12 mouse cellular contexts compared by ENCODE assay signal in the genomic region with DNA sequence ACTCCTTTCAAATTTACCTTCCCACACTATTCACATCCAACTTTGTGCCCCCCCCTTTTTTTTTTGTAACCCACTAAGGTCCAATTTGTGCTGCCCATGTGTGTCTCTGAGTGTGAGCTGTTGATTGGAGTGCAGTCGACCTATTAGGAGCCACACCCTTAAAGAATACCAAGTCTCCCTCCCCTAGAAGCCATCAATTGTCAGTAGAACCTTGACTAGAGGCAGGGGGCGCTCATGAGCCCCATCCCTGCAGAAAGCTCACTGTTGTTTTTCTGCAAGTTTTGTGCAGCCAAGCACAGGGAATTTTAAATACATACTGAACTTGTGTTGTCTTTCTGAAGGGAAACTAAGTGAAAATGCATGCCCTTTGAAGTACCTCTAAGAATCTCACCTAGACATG. TPM values are rescaled to one million over a fixed set of nuclear protein-coding genes. Genes with fewer than 3 reads are reported as not detected.
A peak's percentile ranks its signal among the peaks of the same experiment; 100 is the strongest.
DNase-seq lines count a peak whose midpoint lies in the region; ATAC-seq and TF ChIP-seq lines count a peak whose summit lies in the region.
"Had no signal": no experiment of that assay in that cellular context is flagged by ENCODE, and none has a peak within 500 bp of the region (broad histone marks: within the 10 kb centered on the region; RNA-seq: fewer than 3 reads in every experiment).

No protein-coding gene starts in this region.

- DNase-seq in hindbrain, embryonic 11.5 days (ENCODE audit: low spot score): peak; percentile 14
- DNase-seq in hindbrain, embryonic 10.5 days (ENCODE audit: low spot score): no peak
- DNase-seq in testis, postnatal 10 days (ENCODE audit: low spot score): peak; percentile 49
- DNase-seq in testis, postnatal 14 days (ENCODE audit: low spot score): no peak
- peak; percentile 26 for DNase-seq in c-Kit-positive CD71-positive TER-119-positive erythroid progenitor cells, embryonic 14.5 days (ENCODE audit: low spot score)
- DNase-seq in stomach, postnatal 0 days (ENCODE audit: low spot score): no peak
- DNase-seq in MN1 (ENCODE audit: low spot score): no peak
- no peak for DNase-seq in adrenal gland, postnatal 14 days

- no peak for ATAC-seq in hindbrain, embryonic 11.5 days (ENCODE audit: low FRiP score)
- ATAC-seq in stomach, postnatal 0 days (ENCODE audit: low FRiP score, low TSS enrichment): no peak

- 18% methylated on average over 2 of the region's 2 CpGs for WGBS in hindbrain, embryonic 11.5 days
- WGBS in hindbrain, embryonic 10.5 days: 14% methylated on average over 2 of the region's 2 CpGs
- WGBS in stomach, postnatal 0 days: 14% methylated on average over 2 of the region's 2 CpGs

- no peak overlapping the region for H3K4me2 ChIP-seq in hindbrain, embryonic 11.5 days (replicated peaks; ENCODE audit: low read depth, low read length)
- no peak overlapping the region for H3K4me2 ChIP-seq in stomach, postnatal 0 days (replicated peaks; ENCODE audit: low read depth)
- H3K4me2 ChIP-seq: heart, embryonic 11.5 days; limb, embryonic 13.5 days had no signal

- H3K36me3 ChIP-seq in hindbrain, embryonic 11.5 days (ENCODE audit: control insufficient read depth, insufficient read depth, low read length): no peaks in the 10 kb centered on the region
- no peaks in the 10 kb centered on the region for H3K36me3 ChIP-seq in hindbrain, embryonic 10.5 days
- no peaks in the 10 kb centered on the region for H3K36me3 ChIP-seq in stomach, postnatal 0 days (ENCODE audit: control insufficient read depth, insufficient read depth, low read length)
- H3K36me3 ChIP-seq: limb, embryonic 13.5 days had no signal

- H3K27ac ChIP-seq in hindbrain, embryonic 11.5 days (ENCODE audit: low read depth, low read length): no peak overlapping the region
- H3K27ac ChIP-seq in hindbrain, embryonic 10.5 days: no peak overlapping the region
- no peak overlapping the region for H3K27ac ChIP-seq in stomach, postnatal 0 days (replicated peaks)
- H3K27ac ChIP-seq: limb, embryonic 13.5 days had no signal

- no peaks in the 10 kb centered on the region for H3K27me3 ChIP-seq in hindbrain, embryonic 11.5 days (ENCODE audit: control insufficient read depth, insufficient read depth, low read length)
- no peaks in the 10 kb centered on the region for H3K27me3 ChIP-seq in hindbrain, embryonic 10.5 days (ENCODE audit: insufficient read depth, poor library complexity, severe bottlenecking)
- no peaks in the 10 kb centered on the region for H3K27me3 ChIP-seq in stomach, postnatal 0 days (ENCODE audit: control insufficient read depth, insufficient read depth, low read length)
- H3K27me3 ChIP-seq: limb, embryonic 13.5 days had no signal

- no peaks in the 10 kb centered on the region for H3K9me3 ChIP-seq in hindbrain, embryonic 11.5 days (ENCODE audit: control insufficient read depth, low read length)
- no peaks in the 10 kb centered on the region for H3K9me3 ChIP-seq in hindbrain, embryonic 10.5 days
- H3K9me3 ChIP-seq in stomach, postnatal 0 days (ENCODE audit: control insufficient read depth, low read length): no peaks in the 10 kb centered on the region
- H3K9me3 ChIP-seq: limb, embryonic 13.5 days had no signal

- no peak for TF ChIP-seq EP300 in stomach, postnatal 0 days (optimal IDR thresholded peaks at IDR 0.05)

- TF ChIP-seq CTCF in stomach, postnatal 0 days (IDR thresholded peaks at IDR 0.05; ENCODE audit: low read depth): peak; percentile 59

- no peak overlapping the region for H3K4me3 ChIP-seq in hindbrain, embryonic 11.5 days (ENCODE audit: low read depth, low read length)
- H3K4me3 ChIP-seq in hindbrain, embryonic 10.5 days: no peak overlapping the region
- H3K4me3 ChIP-seq in stomach, postnatal 0 days (ENCODE audit: low read depth, low read length): no peak overlapping the region
- H3K4me3 ChIP-seq: limb, embryonic 13.5 days had no signal

- no peaks in the 10 kb centered on the region for H3K4me1 ChIP-seq in hindbrain, embryonic 11.5 days (replicated peaks; ENCODE audit: control insufficient read depth, insufficient read depth, low read length)
- no peaks in the 10 kb centered on the region; the same call in 1 of the 2 replicates for H3K4me1 ChIP-seq in hindbrain, embryonic 10.5 days (replicated peaks)
- no peaks in the 10 kb centered on the region for H3K4me1 ChIP-seq in stomach, postnatal 0 days (replicated peaks; ENCODE audit: control insufficient read depth, insufficient read depth)

- H3K9ac ChIP-seq in hindbrain, embryonic 11.5 days (ENCODE audit: low read depth, low read length): no peak overlapping the region
- no peak overlapping the region for H3K9ac ChIP-seq in stomach, postnatal 0 days (ENCODE audit: low read length)
- H3K9ac ChIP-seq: limb, embryonic 13.5 days had no signal

RNA-seq across cellular contexts. Expression of gene Plac1, which starts 1.9 kb away (rescaled TPM):
- polyA plus RNA-seq in hindbrain, embryonic 11.5 days (2014; fragmentation: Nextera tagmentation; extraction: Ambion mirVana): 1.4 and 2.6 TPM in 2 replicates
- 2.3 and 3.7 TPM in 2 replicates for polyA plus RNA-seq in hindbrain, embryonic 10.5 days (2016; fragmentation: Nextera tagmentation; extraction: Ambion mirVana)
- 1.2 and 1.6 TPM in 2 replicates for polyA plus RNA-seq in stomach, postnatal 0 days (2015; fragmentation: Nextera tagmentation; extraction: Ambion mirVana)
- not detected in 2 replicates for total RNA-seq in adrenal gland, postnatal 14 days (2021)
- polyA plus RNA-seq: urinary bladder, adult 2 months had no signal

RNA-seq across cellular contexts. Expression of gene Fam122b, which starts 31.6 kb away (rescaled TPM):
- polyA plus RNA-seq in hindbrain, embryonic 11.5 days (2014; fragmentation: Nextera tagmentation; extraction: Ambion mirVana): 7.9 and 8.0 TPM in 2 replicates
- polyA plus RNA-seq in hindbrain, embryonic 10.5 days (2016; fragmentation: Nextera tagmentation; extraction: Ambion mirVana): 4.4 and 6.2 TPM in 2 replicates
- polyA plus RNA-seq in stomach, postnatal 0 days (2015; fragmentation: Nextera tagmentation; extraction: Ambion mirVana): 3.4 and 4.0 TPM in 2 replicates
- 8.1 and 8.2 TPM in 2 replicates for total RNA-seq in adrenal gland, postnatal 14 days (2021)

RNA-seq across cellular contexts. Expression of gene Fam122c, which starts 35.3 kb away (rescaled TPM):
- polyA plus RNA-seq in hindbrain, embryonic 11.5 days (2014; fragmentation: Nextera tagmentation; extraction: Ambion mirVana): not detected in 2 replicates
- polyA plus RNA-seq in hindbrain, embryonic 10.5 days (2016; fragmentation: Nextera tagmentation; extraction: Ambion mirVana): not detected in 2 replicates
- not detected in 2 replicates for polyA plus RNA-seq in stomach, postnatal 0 days (2015; fragmentation: Nextera tagmentation; extraction: Ambion mirVana)
- not detected in 2 replicates for total RNA-seq in adrenal gland, postnatal 14 days (2021)
- polyA plus RNA-seq: heart, embryonic 11.5 days; kidney, embryonic 14.5 days; limb, embryonic 13.5 days; urinary bladder, adult 2 months had no signal

Comparison
In these comparisons a context has a peak if more than half of its experiments do, and no peak if none do; other contexts are left out.
1. DNase-seq: peak in hindbrain, embryonic 11.5 days (single experiment), testis, postnatal 10 days (single experiment) and c-Kit-positive CD71-positive TER-119-positive erythroid progenitor cells, embryonic 14.5 days (single experiment); none in hindbrain, embryonic 10.5 days (single experiment), testis, postnatal 14 days (single experiment), stomach, postnatal 0 days (single experiment), MN1 (single experiment) and adrenal gland, postnatal 14 days (single experiment).